Mouse (Mus musculus): ENCODE measurements around the gene Fam69a. TPM values are rescaled to one million over a fixed set of nuclear protein-coding genes. Genes with fewer than 3 reads are reported as not detected.

Fam69a gene
- polyA plus RNA-seq, 1 experiment = 7.0 TPM

GRCm38 (mm10) chr5:107960532-107961202 is 26.2 kb downstream of the Fam69a start:
- Histone ChIP-seq H3K4me3 (ENCODE audit: insufficient read depth, low read depth, low read length) (peak overlapping the region; percentile 19; the same call in 1 of the 2 replicates), H3K27me3 (replicated peaks; ENCODE audit: control insufficient read depth, insufficient read depth, low read length) (no peaks in the 10 kb centered on the region), H3K27ac (ENCODE audit: insufficient read depth, low read depth, low read length) (no peak overlapping the region), H3K4me1 (ENCODE audit: control insufficient read depth, insufficient read depth, low read length) (peaks cover 3% of the 10 kb centered on the region), H3K36me3 (ENCODE audit: control insufficient read depth, insufficient read depth, low read length) (no peaks in the 10 kb centered on the region)
- 30% methylated on average over 14 of the region's 14 CpGs for WGBS
- peak; percentile 31 for DNase-seq
- no peak for TF ChIP-seq POLR2A (IDR thresholded peaks at IDR 0.05; ENCODE audit: low read depth, low read length)
- TF ChIP-seq CTCF (conservative IDR thresholded peaks at IDR 0.05; ENCODE audit: insufficient read depth, insufficient read length, low read depth, low read length) = no peak

GRCm38 (mm10) chr5:107959624-107960300 is 27.1 kb downstream of the Fam69a start:
- H3K36me3 ChIP-seq (ENCODE audit: control insufficient read depth, insufficient read depth, low read length) = no peaks in the 10 kb centered on the region
- TF ChIP-seq POLR2A (IDR thresholded peaks at IDR 0.05; ENCODE audit: low read depth, low read length) = no peak
- H3K27ac ChIP-seq (ENCODE audit: insufficient read depth, low read depth, low read length) = no peak overlapping the region
- H3K4me1 ChIP-seq (ENCODE audit: control insufficient read depth, insufficient read depth, low read length) = peaks cover 3% of the 10 kb centered on the region
- no peak for DNase-seq
- no peaks in the 10 kb centered on the region for H3K27me3 ChIP-seq (replicated peaks; ENCODE audit: control insufficient read depth, insufficient read depth, low read length)
- 93% methylated on average over 8 of the region's 8 CpGs for WGBS
- no peak overlapping the region for H3K4me3 ChIP-seq (ENCODE audit: insufficient read depth, low read depth, low read length)

GRCm38 (mm10) chr5:107950643-107951042 is 36.2 kb downstream of the Fam69a start:
- 76% methylated on average over 5 of the region's 5 CpGs for WGBS
- Histone ChIP-seq H3K4me3 (ENCODE audit: insufficient read depth, low read depth, low read length) (no peak overlapping the region), H3K27me3 (replicated peaks; ENCODE audit: control insufficient read depth, insufficient read depth, low read length) (no peaks in the 10 kb centered on the region), H3K27ac (ENCODE audit: insufficient read depth, low read depth, low read length) (no peak overlapping the region), H3K36me3 (ENCODE audit: control insufficient read depth, insufficient read depth, low read length) (no peaks in the 10 kb centered on the region), H3K4me1 (ENCODE audit: control insufficient read depth, insufficient read depth, low read length) (peaks cover 8% of the 10 kb centered on the region; the same call in 1 of the 2 replicates)
- no peak for DNase-seq
- TF ChIP-seq POLR2A (IDR thresholded peaks at IDR 0.05; ENCODE audit: low read depth, low read length) (no peak), CTCF (conservative IDR thresholded peaks at IDR 0.05; ENCODE audit: insufficient read depth, insufficient read length, low read depth, low read length) (no peak)

- H3K27me3 ChIP-seq (replicated peaks; ENCODE audit: control insufficient read depth, insufficient read depth, low read length) = no peaks in the 10 kb centered on the region
- H3K4me3 ChIP-seq (ENCODE audit: insufficient read depth, low read depth, low read length) = no peak overlapping the region
- DNase-seq = no peak
- H3K4me1 ChIP-seq (ENCODE audit: control insufficient read depth, insufficient read depth, low read length) = peaks cover 8% of the 10 kb centered on the region; the same call in 1 of the 2 replicates
- H3K27ac ChIP-seq (ENCODE audit: insufficient read depth, low read depth, low read length) = no peak overlapping the region
- WGBS = 89% methylated on average over 3 of the region's 3 CpGs
- no peak for TF ChIP-seq CTCF (conservative IDR thresholded peaks at IDR 0.05; ENCODE audit: insufficient read depth, insufficient read length, low read depth, low read length)
- no peak for TF ChIP-seq POLR2A (IDR thresholded peaks at IDR 0.05; ENCODE audit: low read depth, low read length)
- H3K36me3 ChIP-seq (ENCODE audit: control insufficient read depth, insufficient read depth, low read length) = no peaks in the 10 kb centered on the region
Measured at GRCm38 (mm10) chr5:107949607-107950006, 37.3 kb downstream of the Fam69a start.

GRCm38 (mm10) chr5:107948899-107949298 is 38.0 kb downstream of the Fam69a start:
- 60% methylated on average over 1 of the region's 1 CpGs for WGBS
- peaks cover 8% of the 10 kb centered on the region; the same call in 1 of the 2 replicates for H3K4me1 ChIP-seq (ENCODE audit: control insufficient read depth, insufficient read depth, low read length)
- DNase-seq = no peak

GRCm38 (mm10) chr5:107947548-107947947 is 39.3 kb downstream of the Fam69a start:
- WGBS = 19% methylated on average over 2 of the region's 2 CpGs
- Histone ChIP-seq H3K27me3 (replicated peaks; ENCODE audit: control insufficient read depth, insufficient read depth, low read length) (no peaks in the 10 kb centered on the region), H3K36me3 (ENCODE audit: control insufficient read depth, insufficient read depth, low read length) (no peaks in the 10 kb centered on the region), H3K27ac (ENCODE audit: insufficient read depth, low read depth, low read length) (peak overlapping the region; percentile 74; the same call in 1 of the 2 replicates), H3K4me3 (ENCODE audit: insufficient read depth, low read depth, low read length) (no peak overlapping the region), H3K4me1 (ENCODE audit: control insufficient read depth, insufficient read depth, low read length) (peaks cover 8% of the 10 kb centered on the region; the same call in 1 of the 2 replicates)
- TF ChIP-seq POLR2A (IDR thresholded peaks at IDR 0.05; ENCODE audit: low read depth, low read length) = no peak
- TF ChIP-seq CTCF (conservative IDR thresholded peaks at IDR 0.05; ENCODE audit: insufficient read depth, insufficient read length, low read depth, low read length) = no peak
- peak; percentile 88 for DNase-seq

More at GRCm38 (mm10) chr5:107948899-107949298, 38.0 kb downstream of the Fam69a start:
- Histone ChIP-seq H3K36me3 (ENCODE audit: control insufficient read depth, insufficient read depth, low read length) (no peaks in the 10 kb centered on the region), H3K4me3 (ENCODE audit: insufficient read depth, low read depth, low read length) (no peak overlapping the region), H3K27me3 (replicated peaks; ENCODE audit: control insufficient read depth, insufficient read depth, low read length) (no peaks in the 10 kb centered on the region), H3K27ac (ENCODE audit: insufficient read depth, low read depth, low read length) (no peak overlapping the region)
- TF ChIP-seq CTCF (conservative IDR thresholded peaks at IDR 0.05; ENCODE audit: insufficient read depth, insufficient read length, low read depth, low read length) = no peak
- no peak for TF ChIP-seq POLR2A (IDR thresholded peaks at IDR 0.05; ENCODE audit: low read depth, low read length)

GRCm38 (mm10) chr5:107946475-107946874 is 40.4 kb downstream of the Fam69a start:
- DNase-seq = no peak
- Histone ChIP-seq H3K27ac (ENCODE audit: insufficient read depth, low read depth, low read length) (no peak overlapping the region), H3K36me3 (ENCODE audit: control insufficient read depth, insufficient read depth, low read length) (no peaks in the 10 kb centered on the region), H3K4me1 (ENCODE audit: control insufficient read depth, insufficient read depth, low read length) (peaks cover 8% of the 10 kb centered on the region; the same call in 1 of the 2 replicates), H3K27me3 (replicated peaks; ENCODE audit: control insufficient read depth, insufficient read depth, low read length) (no peaks in the 10 kb centered on the region), H3K4me3 (ENCODE audit: insufficient read depth, low read depth, low read length) (no peak overlapping the region)
- no peak for TF ChIP-seq CTCF (conservative IDR thresholded peaks at IDR 0.05; ENCODE audit: insufficient read depth, insufficient read length, low read depth, low read length)
- TF ChIP-seq POLR2A (IDR thresholded peaks at IDR 0.05; ENCODE audit: low read depth, low read length) = no peak
- 95% methylated on average over 1 of the region's 1 CpGs for WGBS

Data from kidney, adult 2 months (tissue).